Mouse (Mus musculus): ENCODE measurements around the gene Prpf38b.

- no peak for TF ChIP-seq POLR2A (IDR thresholded peaks at IDR 0.05; ENCODE audit: insufficient read depth, low read length)
- TF ChIP-seq CTCF (IDR thresholded peaks at IDR 0.05; ENCODE audit: low read depth, low read length): no peak
- no peak for TF ChIP-seq EP300 (IDR thresholded peaks at IDR 0.05; ENCODE audit: insufficient read depth, low read depth, low read length)
Observed at GRCm38 (mm10) chr3:108933557-108933956, 22.0 kb upstream of the Prpf38b start.
